Mouse (Mus musculus): ENCODE measurements around the gene Med12l. TPM values are rescaled to one million over a fixed set of nuclear protein-coding genes. Genes with fewer than 3 reads are reported as not detected.

Gene Med12l
- 3.5 and 3.6 TPM in 2 replicates for polyA plus RNA-seq (2016; fragmentation: Nextera tagmentation; extraction: Ambion mirVana)

DNA sequence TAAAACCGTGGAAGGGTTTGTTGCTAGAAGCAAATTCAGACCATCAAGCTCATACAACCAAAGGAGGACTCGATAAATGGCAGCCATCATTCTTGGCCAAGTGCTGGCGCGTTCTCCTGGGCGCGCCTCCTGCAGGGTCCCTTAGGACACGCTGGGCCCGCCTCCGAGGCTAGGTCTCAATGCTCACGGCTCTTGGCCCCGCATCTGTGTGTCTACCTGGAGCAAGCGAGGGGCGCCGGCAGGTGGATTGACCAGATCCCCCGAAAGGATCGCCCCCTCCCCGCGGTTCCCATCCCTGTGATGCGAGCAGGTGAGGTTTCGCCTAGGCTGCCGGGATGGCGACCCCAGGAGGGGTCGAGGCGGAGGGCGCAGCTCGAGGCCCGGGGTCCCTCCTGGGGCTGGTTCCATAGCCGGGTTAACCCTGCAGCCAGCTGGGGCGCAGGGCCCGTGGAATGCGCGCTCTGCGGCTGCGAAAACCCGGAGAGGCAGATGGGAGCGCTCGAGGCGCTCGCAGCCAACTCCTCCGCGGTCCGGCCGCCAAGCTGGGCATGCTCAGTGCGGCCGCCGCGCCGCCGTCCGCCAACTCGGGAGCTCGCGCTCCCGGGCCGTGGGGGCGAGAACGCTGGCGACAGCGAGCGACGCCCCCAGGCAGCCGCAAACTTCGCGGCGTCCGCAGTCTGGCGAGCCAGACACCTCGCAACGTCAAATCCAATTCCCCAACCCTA is at the start of gene Med12l:
Med12l (plus strand) TSS at position 555 of the 725 bp plus-strand sequence.
- under 1% methylated on average over 69 of the region's 69 CpGs for WGBS
- peak within 1 kb of the TSS; percentile 98 for H3K4me2 ChIP-seq (replicated peaks)
- peak within 1 kb of the TSS; percentile 79 for H3K4me3 ChIP-seq
- no peaks in the 10 kb centered on the region for H3K9me3 ChIP-seq
- H3K36me3 ChIP-seq = no peaks in the 10 kb centered on the region
- peak within 1 kb of the TSS; percentile 73 for H3K9ac ChIP-seq
- H3K27ac ChIP-seq = peak within 1 kb of the TSS; percentile 95
- H3K27me3 ChIP-seq = 0 out of 2 replicates have a peak, but pooled peaks cover 9% of the 10 kb centered on the region
- peak; percentile 81 for ATAC-seq (ENCODE audit: insufficient number of reproducible peaks, insufficient read depth, low FRiP score, low TSS enrichment)
- peaks cover 7% of the 10 kb centered on the region for H3K4me1 ChIP-seq

DNA sequence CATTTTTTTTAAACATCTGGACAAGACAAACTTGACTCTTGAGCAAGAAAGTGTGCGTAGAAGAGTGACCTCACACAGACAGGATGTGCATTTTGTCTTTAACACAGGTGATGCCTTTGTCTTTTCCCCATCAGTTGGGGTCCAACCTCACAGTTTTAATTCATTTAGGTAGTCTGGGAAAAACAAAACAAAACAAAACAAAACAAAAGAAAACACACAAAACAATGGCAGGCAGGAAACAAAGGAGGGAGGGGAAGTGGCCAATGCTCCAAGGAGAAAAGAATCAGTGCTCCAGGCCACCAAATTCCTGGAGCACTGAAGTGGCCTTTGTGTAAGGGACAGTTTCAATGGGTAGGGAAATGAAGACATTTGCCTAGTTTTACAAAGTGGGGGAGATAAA is 44.5 kb upstream of the Med12l start:
- H3K4me3 ChIP-seq = no peak overlapping the region
- no peak for ATAC-seq (ENCODE audit: insufficient number of reproducible peaks, insufficient read depth, low FRiP score, low TSS enrichment)
- no peaks in the 10 kb centered on the region for H3K27me3 ChIP-seq
- H3K27ac ChIP-seq = no peak overlapping the region
- no peak overlapping the region for H3K9ac ChIP-seq
- no peaks in the 10 kb centered on the region for H3K9me3 ChIP-seq
- no peaks in the 10 kb centered on the region for H3K4me1 ChIP-seq
- no peaks in the 10 kb centered on the region for H3K36me3 ChIP-seq
- 90% methylated on average over 1 of the region's 1 CpGs for WGBS
- H3K4me2 ChIP-seq (replicated peaks) = no peak overlapping the region

DNA sequence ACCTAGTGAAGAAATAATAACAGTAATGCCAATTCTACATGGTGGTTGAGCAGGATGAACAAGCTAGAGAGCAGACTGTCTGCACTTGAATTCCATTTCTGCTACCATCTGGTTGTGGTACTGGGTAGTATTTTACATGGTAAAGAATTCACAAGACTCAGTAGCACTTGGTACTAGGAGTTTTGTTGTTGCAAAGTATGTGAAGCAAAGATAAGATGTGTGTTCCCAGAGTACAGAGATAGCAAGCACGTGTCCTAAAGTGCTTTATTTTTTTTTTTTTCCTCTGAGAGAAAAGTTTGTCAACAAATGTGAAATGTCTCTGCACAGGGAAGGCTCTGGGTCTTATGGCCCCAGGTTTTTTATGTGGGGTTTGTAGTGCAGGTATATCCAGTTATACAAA is 28.2 kb upstream of the Med12l start:
- no peak overlapping the region for H3K27ac ChIP-seq
- 79% methylated on average over 1 of the region's 1 CpGs for WGBS
- no peaks in the 10 kb centered on the region for H3K9me3 ChIP-seq
- no peaks in the 10 kb centered on the region for H3K27me3 ChIP-seq
- H3K36me3 ChIP-seq = no peaks in the 10 kb centered on the region
- ATAC-seq (ENCODE audit: insufficient number of reproducible peaks, insufficient read depth, low FRiP score, low TSS enrichment) = no peak
- no peak overlapping the region for H3K4me3 ChIP-seq
- H3K4me1 ChIP-seq = no peaks in the 10 kb centered on the region
- no peak overlapping the region for H3K9ac ChIP-seq
- H3K4me2 ChIP-seq (replicated peaks) = no peak overlapping the region

DNA sequence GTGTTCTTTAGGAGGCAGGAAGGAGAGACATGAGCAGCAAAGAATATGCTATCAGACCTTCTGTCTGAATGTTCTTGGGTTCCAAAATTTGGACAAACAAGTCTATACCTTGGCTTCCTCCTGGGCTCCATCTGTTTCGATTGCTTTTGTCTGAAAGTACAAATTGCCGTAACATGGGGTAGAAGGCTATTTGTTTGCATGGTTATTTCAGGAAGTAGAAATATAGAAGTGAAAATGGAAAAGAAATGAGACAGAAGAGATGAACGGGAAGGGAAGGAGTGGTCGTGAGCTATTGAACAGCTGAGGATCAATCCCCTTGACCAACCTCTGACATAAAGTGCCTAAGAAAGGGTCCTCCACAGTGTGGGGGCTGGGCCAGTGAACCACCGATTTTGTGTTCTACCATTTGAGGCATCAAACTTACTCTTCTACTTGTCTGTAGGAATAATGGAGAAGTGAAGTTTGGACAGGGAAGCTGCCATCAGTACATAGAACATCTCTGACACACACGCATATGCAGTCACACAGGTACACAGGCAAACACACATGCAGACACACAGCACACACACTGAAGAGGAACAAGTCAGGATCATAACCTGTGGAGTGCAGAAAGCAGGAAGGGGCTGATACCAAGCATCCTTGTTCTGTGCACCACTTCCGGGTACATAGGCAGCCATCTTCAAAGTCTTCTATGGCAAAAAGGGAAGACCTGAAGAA is 27.6 kb upstream of the Med12l start:
- no peaks in the 10 kb centered on the region for H3K36me3 ChIP-seq
- H3K27me3 ChIP-seq = no peaks in the 10 kb centered on the region
- H3K4me3 ChIP-seq = no peak overlapping the region
- no peak overlapping the region for H3K9ac ChIP-seq
- no peaks in the 10 kb centered on the region for H3K4me1 ChIP-seq
- no peak overlapping the region for H3K4me2 ChIP-seq (replicated peaks)
- ATAC-seq (ENCODE audit: insufficient number of reproducible peaks, insufficient read depth, low FRiP score, low TSS enrichment) = no peak
- WGBS = 92% methylated on average over 7 of the region's 7 CpGs
- H3K9me3 ChIP-seq = no peaks in the 10 kb centered on the region
- H3K27ac ChIP-seq = no peak overlapping the region

DNA sequence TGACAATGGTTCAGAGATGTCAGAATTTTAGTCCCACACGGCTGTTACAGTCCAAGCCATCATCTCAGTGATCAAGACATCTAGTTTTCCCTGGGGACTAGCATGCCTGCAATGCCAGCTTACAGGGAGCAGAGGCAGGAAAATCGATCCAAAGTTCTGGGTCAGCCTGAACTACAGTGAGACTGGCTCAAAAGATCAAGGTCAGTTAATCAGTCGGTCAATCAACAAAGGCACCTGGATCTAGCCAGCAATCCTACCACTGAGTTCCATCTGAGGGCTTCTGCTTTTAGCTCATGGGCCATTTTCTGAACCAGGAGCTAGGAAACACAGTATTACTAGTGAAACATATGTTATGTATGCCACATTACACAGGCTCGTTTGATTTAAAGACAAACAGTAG is 25.0 kb upstream of the Med12l start:
- H3K9ac ChIP-seq = no peak overlapping the region
- no peak for ATAC-seq (ENCODE audit: insufficient number of reproducible peaks, insufficient read depth, low FRiP score, low TSS enrichment)
- H3K36me3 ChIP-seq = no peaks in the 10 kb centered on the region
- H3K4me3 ChIP-seq = no peak overlapping the region
- H3K27me3 ChIP-seq = no peaks in the 10 kb centered on the region
- H3K4me1 ChIP-seq = no peaks in the 10 kb centered on the region
- H3K4me2 ChIP-seq (replicated peaks) = no peak overlapping the region
- 65% methylated on average over 4 of the region's 4 CpGs for WGBS
- H3K9me3 ChIP-seq = no peaks in the 10 kb centered on the region
- no peak overlapping the region for H3K27ac ChIP-seq

DNA sequence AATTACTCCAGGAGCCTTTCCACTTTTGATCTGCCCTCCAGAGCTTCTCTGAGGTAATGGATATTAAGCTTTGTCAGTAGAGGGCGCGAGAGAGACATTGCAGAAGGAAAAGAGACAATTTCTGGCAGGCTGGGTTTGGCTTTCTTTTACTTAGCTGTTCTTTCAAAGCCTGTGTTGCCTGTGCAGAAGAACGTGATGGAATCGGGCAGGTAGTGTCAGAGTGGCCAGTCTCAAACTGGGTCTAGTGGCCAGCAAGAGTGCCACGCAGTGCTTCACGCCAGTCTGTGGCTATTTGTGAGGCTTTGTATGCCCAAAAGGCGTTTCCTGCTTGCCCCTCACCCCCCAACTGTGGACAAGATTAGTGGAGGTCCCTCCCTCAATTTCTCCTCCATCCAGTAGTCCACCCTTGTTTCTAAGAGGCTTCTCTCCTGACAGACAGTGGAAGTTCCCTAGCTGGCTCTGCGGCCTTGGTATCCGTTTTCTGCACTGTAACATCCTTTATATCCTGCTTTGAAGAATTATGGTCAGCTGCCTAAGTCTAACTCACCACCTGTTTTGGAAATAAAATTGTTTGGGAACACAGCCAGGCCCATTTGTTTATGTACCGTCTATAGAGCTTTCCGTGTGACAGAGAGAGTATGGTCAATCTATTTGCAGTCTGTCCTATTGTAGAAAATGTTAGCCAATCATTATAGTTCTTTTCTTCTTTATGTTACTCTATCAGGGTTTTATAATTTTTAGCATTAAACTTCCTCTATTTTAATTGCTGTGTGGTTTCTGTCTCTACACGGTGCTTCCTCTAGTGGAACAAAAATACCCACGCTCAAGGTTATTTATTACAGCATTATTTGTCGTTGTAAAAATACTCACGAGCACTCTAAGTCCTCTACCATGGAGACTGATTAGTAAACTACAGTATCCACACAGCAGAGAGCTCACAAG is 22.5 kb upstream of the Med12l start:
- no peaks in the 10 kb centered on the region for H3K9me3 ChIP-seq
- no peak overlapping the region for H3K4me3 ChIP-seq
- H3K27ac ChIP-seq = no peak overlapping the region
- no peaks in the 10 kb centered on the region for H3K36me3 ChIP-seq
- H3K9ac ChIP-seq = no peak overlapping the region
- H3K4me1 ChIP-seq = no peaks in the 10 kb centered on the region
- peak overlapping the region; percentile 34; the same call in 1 of the 2 replicates for H3K4me2 ChIP-seq (replicated peaks)
- no peak for ATAC-seq (ENCODE audit: insufficient number of reproducible peaks, insufficient read depth, low FRiP score, low TSS enrichment)
- 59% methylated on average over 15 of the region's 15 CpGs for WGBS
- H3K27me3 ChIP-seq = 0 out of 2 replicates have a peak, but pooled peaks cover 3% of the 10 kb centered on the region

DNA sequence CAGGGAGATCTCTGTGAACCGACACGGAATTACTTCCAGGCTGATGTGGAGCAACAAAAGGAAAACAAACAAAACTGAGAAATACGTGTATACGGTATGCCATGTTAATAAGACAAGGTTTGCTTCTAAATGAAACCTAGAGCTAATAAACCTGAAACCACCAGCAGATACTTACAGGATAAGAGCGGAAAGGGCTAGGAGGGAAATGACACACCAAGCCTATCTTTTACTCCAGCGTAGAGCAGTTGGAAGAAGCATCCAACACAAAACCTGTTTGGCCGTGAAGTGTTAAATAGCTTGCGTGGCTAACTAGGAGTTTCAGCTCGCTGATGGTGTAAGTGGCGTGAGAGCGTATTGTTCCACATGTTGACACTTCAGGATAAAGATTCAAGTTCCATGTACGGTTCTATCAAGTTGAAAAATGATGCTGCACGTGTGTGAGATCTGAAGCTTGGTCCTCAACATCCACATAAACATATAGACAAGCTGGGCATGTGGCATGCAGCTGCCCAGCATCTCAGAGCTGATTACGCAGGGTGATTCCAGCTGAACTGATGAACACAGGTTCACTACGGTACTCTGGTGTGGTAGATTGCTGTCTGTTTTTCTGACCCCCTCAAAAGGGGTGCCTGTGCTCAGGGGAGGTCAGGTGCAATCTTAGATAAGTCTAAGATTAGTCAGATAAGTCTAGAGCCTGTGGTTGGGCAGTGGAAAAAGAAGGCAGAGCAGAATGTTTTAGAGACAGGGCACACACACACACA is 21.6 kb upstream of the Med12l start:
- H3K27me3 ChIP-seq = 0 out of 2 replicates have a peak, but pooled peaks cover 3% of the 10 kb centered on the region
- no peak overlapping the region for H3K4me3 ChIP-seq
- ATAC-seq (ENCODE audit: insufficient number of reproducible peaks, insufficient read depth, low FRiP score, low TSS enrichment) = no peak
- no peaks in the 10 kb centered on the region for H3K36me3 ChIP-seq
- no peak overlapping the region for H3K27ac ChIP-seq
- H3K4me2 ChIP-seq (replicated peaks) = no peak overlapping the region
- H3K4me1 ChIP-seq = no peaks in the 10 kb centered on the region
- WGBS = 78% methylated on average over 15 of the region's 15 CpGs
- H3K9me3 ChIP-seq = no peaks in the 10 kb centered on the region
- no peak overlapping the region for H3K9ac ChIP-seq

DNA sequence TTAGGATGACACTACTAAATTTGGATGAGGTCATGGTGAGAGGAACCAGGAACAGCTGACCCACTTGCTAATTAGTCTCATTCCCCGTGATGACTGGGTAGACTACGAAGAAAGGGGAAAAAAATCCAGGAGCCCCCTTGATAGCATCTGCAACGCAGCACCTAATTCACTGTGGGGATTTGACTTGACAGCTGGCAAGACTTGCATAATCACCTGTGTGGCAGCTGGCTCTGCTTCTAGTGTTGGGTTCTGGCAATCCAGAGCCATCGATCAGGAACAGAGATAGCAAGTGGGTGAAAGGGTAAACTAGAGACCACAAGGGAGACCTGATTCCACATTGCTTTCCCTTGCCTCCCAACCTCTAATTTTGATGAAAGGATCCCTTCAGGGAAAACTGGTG is 19.8 kb upstream of the Med12l start:
- H3K9ac ChIP-seq = no peak overlapping the region
- no peak overlapping the region for H3K4me3 ChIP-seq
- no peak overlapping the region for H3K27ac ChIP-seq
- no peak for ATAC-seq (ENCODE audit: insufficient number of reproducible peaks, insufficient read depth, low FRiP score, low TSS enrichment)
- H3K4me2 ChIP-seq (replicated peaks) = no peak overlapping the region
- 45% methylated on average over 4 of the region's 4 CpGs for WGBS
- no peaks in the 10 kb centered on the region for H3K36me3 ChIP-seq
- H3K27me3 ChIP-seq = 0 out of 2 replicates have a peak, but pooled peaks cover 3% of the 10 kb centered on the region
- H3K9me3 ChIP-seq = no peaks in the 10 kb centered on the region
- no peaks in the 10 kb centered on the region for H3K4me1 ChIP-seq

DNA sequence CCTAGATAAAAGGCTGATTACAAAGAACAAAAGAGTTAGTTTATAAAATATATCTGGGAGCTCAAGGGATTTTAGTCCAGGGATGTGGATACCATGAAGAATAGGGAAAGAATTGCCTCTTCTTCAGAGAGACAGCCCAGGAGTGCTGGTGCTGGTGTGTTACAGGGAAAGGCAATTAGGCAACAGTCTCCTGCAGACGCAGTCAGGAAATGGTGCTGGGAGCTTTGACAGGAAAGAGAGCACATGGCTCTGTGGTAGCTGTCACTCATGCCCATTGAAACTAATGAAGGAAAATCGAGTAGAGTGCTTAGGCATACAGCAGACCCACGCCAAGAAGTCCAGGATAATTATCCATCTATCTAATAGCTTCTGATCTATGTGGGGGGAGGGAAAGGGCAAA is 16.3 kb upstream of the Med12l start:
- H3K4me3 ChIP-seq = no peak overlapping the region
- ATAC-seq (ENCODE audit: insufficient number of reproducible peaks, insufficient read depth, low FRiP score, low TSS enrichment) = no peak
- no peak overlapping the region for H3K4me2 ChIP-seq (replicated peaks)
- no peak overlapping the region for H3K27ac ChIP-seq
- H3K27me3 ChIP-seq = 0 out of 2 replicates have a peak, but pooled peaks cover 3% of the 10 kb centered on the region
- no peaks in the 10 kb centered on the region for H3K9me3 ChIP-seq
- no peaks in the 10 kb centered on the region for H3K36me3 ChIP-seq
- WGBS = 20% methylated on average over 3 of the region's 3 CpGs
- H3K9ac ChIP-seq = no peak overlapping the region
- no peaks in the 10 kb centered on the region for H3K4me1 ChIP-seq

DNA sequence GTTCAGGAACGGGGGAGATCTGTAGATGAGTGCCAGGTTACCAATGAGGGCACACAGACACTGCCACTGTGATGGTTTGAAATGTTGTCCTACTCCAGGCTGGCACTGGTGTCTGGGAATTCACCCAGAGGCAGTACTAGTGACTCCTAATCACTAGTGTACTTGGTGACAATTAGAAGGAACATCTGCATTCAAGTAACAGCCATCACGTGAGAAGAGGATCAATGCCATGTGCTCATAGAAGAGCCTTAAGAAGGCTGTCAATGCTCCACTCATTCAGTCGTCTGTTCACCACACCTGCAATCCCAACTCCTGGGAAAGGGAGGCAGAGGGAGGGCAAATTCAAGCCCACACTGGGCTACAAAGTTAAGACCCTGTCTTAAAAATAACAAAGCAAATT is 15.1 kb upstream of the Med12l start:
- no peak overlapping the region for H3K4me2 ChIP-seq (replicated peaks)
- H3K4me3 ChIP-seq = no peak overlapping the region
- no peaks in the 10 kb centered on the region for H3K4me1 ChIP-seq
- 0 out of 2 replicates have a peak, but pooled peaks cover 3% of the 10 kb centered on the region for H3K27me3 ChIP-seq
- no peak overlapping the region for H3K27ac ChIP-seq
- WGBS = 52% methylated on average over 3 of the region's 3 CpGs
- H3K36me3 ChIP-seq = no peaks in the 10 kb centered on the region
- H3K9ac ChIP-seq = no peak overlapping the region
- no peak for ATAC-seq (ENCODE audit: insufficient number of reproducible peaks, insufficient read depth, low FRiP score, low TSS enrichment)
- H3K9me3 ChIP-seq = no peaks in the 10 kb centered on the region

DNA sequence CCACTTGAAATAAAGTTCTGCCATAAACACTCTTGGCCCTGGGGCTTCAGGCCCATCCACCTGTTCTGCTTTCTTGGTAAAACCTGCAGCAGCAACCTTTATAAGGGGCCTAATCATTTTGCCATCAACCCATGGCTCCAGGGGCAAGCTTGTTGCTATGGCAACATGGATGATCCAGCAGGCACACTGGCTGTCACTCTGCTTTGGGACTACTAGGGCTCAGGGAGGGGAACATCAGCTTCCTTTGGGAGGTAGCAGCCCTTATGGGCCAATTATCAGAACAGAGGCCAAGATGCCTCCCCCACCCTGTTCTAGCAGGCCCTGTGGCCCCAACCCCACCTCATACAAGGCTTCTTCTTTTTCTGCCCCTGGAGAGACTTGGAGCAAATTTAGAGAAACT is 13.5 kb upstream of the Med12l start:
- H3K4me3 ChIP-seq = no peak overlapping the region

More for the DNA sequence above, 13.5 kb upstream of the Med12l start:
- Histone ChIP-seq H3K4me1 (no peaks in the 10 kb centered on the region), H3K27ac (no peak overlapping the region), H3K4me2 (replicated peaks) (no peak overlapping the region), H3K27me3 (0 out of 2 replicates have a peak, but pooled peaks cover 3% of the 10 kb centered on the region), H3K36me3 (no peaks in the 10 kb centered on the region), H3K9me3 (no peaks in the 10 kb centered on the region), H3K9ac (no peak overlapping the region)
- no peak for ATAC-seq (ENCODE audit: insufficient number of reproducible peaks, insufficient read depth, low FRiP score, low TSS enrichment)
